Mouse (Mus musculus) kidney, postnatal 0 days (tissue): ENCODE results near the gene Omg. TPM values are rescaled to one million over a fixed set of nuclear protein-coding genes. Genes with fewer than 3 reads are reported as not detected.

Experiments
- ATAC-seq: fragments of 200-750 bp; cut with Nextera tagmentation; replicated peaks from 2 replicates; pipeline ENCODE4 v1.8.0; 2017; ENCODE audit warnings: low read depth, moderate number of reproducible peaks, moderate TSS enrichment, moderate library complexity; ENCODE audit not compliant: low FRiP score
- DNase-seq: peaks from one replicate; pipeline ENCODE4 v3.0.0-alpha.2; 2016; ENCODE audit warnings: low spot score
- H3K27ac ChIP-seq: fragments of 300-500 bp; sonication (generic); 2 replicates; pipeline ENCODE4 v1.5.1; 2014; ENCODE audit warnings: mild to moderate bottlenecking
- H3K27me3 ChIP-seq: fragments of 300-500 bp; sonication (generic); 2 replicates; pipeline ENCODE4 v1.6.1; 2014; ENCODE audit warnings: low read length, mixed read lengths; ENCODE audit not compliant: insufficient read depth
- H3K36me3 ChIP-seq: fragments of 300-500 bp; sonication (generic); 2 replicates; pipeline ENCODE4 v1.6.1; 2014; ENCODE audit warnings: low read length, mixed read lengths; ENCODE audit not compliant: insufficient read depth
- H3K4me1 ChIP-seq: fragments of 300-500 bp; sonication (generic); replicated peaks from 2 replicates; pipeline ENCODE4 v1.6.1; 2014; ENCODE audit warnings: antibody characterized with exemption, low read length, mixed read lengths; ENCODE audit not compliant: insufficient read depth
- H3K4me2 ChIP-seq: fragments of 300-500 bp; sonication (generic); 2 replicates; pipeline ENCODE4 v1.6.1; 2014; ENCODE audit warnings: mild to moderate bottlenecking, low read length, moderate library complexity, mixed read lengths
- H3K4me3 ChIP-seq: fragments of 300-500 bp; sonication (generic); replicated peaks from 2 replicates; pipeline ENCODE4 v1.5.1; 2014; ENCODE audit warnings: low read depth, low read length
- H3K9ac ChIP-seq: fragments of 300-500 bp; sonication (generic); 2 replicates; pipeline ENCODE4 v1.6.1; 2014; ENCODE audit warnings: low read depth, low read length
- H3K9me3 ChIP-seq: fragments of 300-500 bp; sonication (generic); replicated peaks from 2 replicates; pipeline ENCODE4 v1.6.1; 2016; ENCODE audit warnings: low read length, inconsistent platforms, mixed read lengths
- CTCF ChIP-seq: IDR thresholded peaks from 2 replicates; pipeline ENCODE4 v1.5.1; 2016; ENCODE audit warnings: antibody characterized with exemption, low read depth, mild to moderate bottlenecking, moderate library complexity
- WGBS: fragments of 180-500 bp; shearing (Covaris S2); extraction: QIAGEN DNeasy Blood & Tissue Kit; methylation state at CpG from one replicate; pipeline ENCODE4 v1.1.7; 2014; 5-methylcytosine and 5-hydroxymethylcytosine counted together
- polyA plus RNA-seq: library from polyadenylated mRNA; unstranded; fragments of >200 nt; fragmentation: Nextera tagmentation; extraction: Ambion mirVana; gene quantifications from 2 replicates; pipeline ENCODE4 v1.2.1, GENCODE M21; 2015

Omg gene
- polyA plus RNA-seq, result 0.17 and 0.26 TPM in 2 replicates

- Histone ChIP-seq H3K36me3 (0 out of 2 replicates have a peak, but pooled peaks cover 3% of the 10 kb centered on the region), H3K4me1 (no peaks in the 10 kb centered on the region), H3K4me3 (no peak within 1 kb of the TSS), H3K27me3 (no peaks in the 10 kb centered on the region), H3K9me3 (no peaks in the 10 kb centered on the region), H3K9ac (no peak within 1 kb of the TSS), H3K4me2 (no peak within 1 kb of the TSS), H3K27ac (no peak within 1 kb of the TSS)
- ATAC-seq (no peak), DNase-seq (no peak)
- TF ChIP-seq CTCF, result no peak
- 45% methylated on average over 8 of the region's 8 CpGs for WGBS
Measured at GRCm38 (mm10) chr11:79503845-79504244, at the start of gene Omg. Gene Omg (minus strand): TSS chr11:79504084.

- H3K9ac ChIP-seq, result no peak overlapping the region
- TF ChIP-seq CTCF, result no peak
- DNase-seq (no peak), ATAC-seq (no peak)
- no peak overlapping the region for H3K4me2 ChIP-seq
- WGBS, result 93% methylated on average over 1 of the region's 1 CpGs
- no peak overlapping the region for H3K27ac ChIP-seq
- no peaks in the 10 kb centered on the region for H3K27me3 ChIP-seq
- H3K9me3 ChIP-seq, result no peaks in the 10 kb centered on the region
- peaks cover 59% of the 10 kb centered on the region for H3K36me3 ChIP-seq
- no peak overlapping the region for H3K4me3 ChIP-seq
- no peaks in the 10 kb centered on the region for H3K4me1 ChIP-seq
Measured at GRCm38 (mm10) chr11:79552622-79553021, 48.7 kb upstream of the Omg start.

- H3K27ac ChIP-seq, result no peak overlapping the region
- WGBS, result 91% methylated on average over 3 of the region's 3 CpGs
- H3K4me1 ChIP-seq, result no peaks in the 10 kb centered on the region
- ATAC-seq (no peak), DNase-seq (no peak)
- H3K4me2 ChIP-seq, result no peak overlapping the region
- no peaks in the 10 kb centered on the region for H3K9me3 ChIP-seq
- no peak overlapping the region for H3K9ac ChIP-seq
- H3K36me3 ChIP-seq, result peaks cover 16% of the 10 kb centered on the region
- no peaks in the 10 kb centered on the region for H3K27me3 ChIP-seq
- no peak overlapping the region for H3K4me3 ChIP-seq
- no peak for TF ChIP-seq CTCF
Measured at GRCm38 (mm10) chr11:79536293-79536692, 32.4 kb upstream of the Omg start.

GRCm38 (mm10) chr11:79535554-79535953 is 31.7 kb upstream of the Omg start:
- no peaks in the 10 kb centered on the region for H3K4me1 ChIP-seq
- H3K36me3 ChIP-seq, result peaks cover 14% of the 10 kb centered on the region
- 87% methylated on average over 4 of the region's 4 CpGs for WGBS
- no peaks in the 10 kb centered on the region for H3K9me3 ChIP-seq
- H3K4me2 ChIP-seq, result no peak overlapping the region
- no peak for TF ChIP-seq CTCF
- no peak overlapping the region for H3K27ac ChIP-seq
- H3K27me3 ChIP-seq, result no peaks in the 10 kb centered on the region
- no peak overlapping the region for H3K9ac ChIP-seq
- DNase-seq (no peak), ATAC-seq (no peak)
- H3K4me3 ChIP-seq, result no peak overlapping the region

GRCm38 (mm10) chr11:79533950-79534690 is 30.2 kb upstream of the Omg start:
- no peak for TF ChIP-seq CTCF
- no peak for ATAC-seq
- Histone ChIP-seq H3K9ac (no peak overlapping the region), H3K9me3 (no peaks in the 10 kb centered on the region), H3K4me1 (no peaks in the 10 kb centered on the region), H3K4me2 (no peak overlapping the region), H3K27ac (no peak overlapping the region), H3K36me3 (peaks cover 14% of the 10 kb centered on the region), H3K27me3 (no peaks in the 10 kb centered on the region), H3K4me3 (no peak overlapping the region)
- DNase-seq, result peak; percentile 76
- 79% methylated on average over 8 of the region's 8 CpGs for WGBS

GRCm38 (mm10) chr11:79533311-79533710 is 29.4 kb upstream of the Omg start:
- no peak overlapping the region for H3K4me3 ChIP-seq
- H3K4me2 ChIP-seq, result no peak overlapping the region
- no peak for TF ChIP-seq CTCF
- H3K27me3 ChIP-seq, result no peaks in the 10 kb centered on the region
- H3K36me3 ChIP-seq, result peaks cover 18% of the 10 kb centered on the region
- ATAC-seq (no peak), DNase-seq (no peak)
- WGBS, result 87% methylated on average over 6 of the region's 6 CpGs
- no peaks in the 10 kb centered on the region for H3K4me1 ChIP-seq
- H3K9ac ChIP-seq, result no peak overlapping the region
- H3K27ac ChIP-seq, result no peak overlapping the region
- no peaks in the 10 kb centered on the region for H3K9me3 ChIP-seq
